Mouse (Mus musculus): ENCODE results near the gene Rpl36al.

GRCm38 (mm10) chr12:69183583-69184308 is at the start of gene Rpl36al, which contains the start of gene Mgat2:
- TF ChIP-seq CTCF (IDR thresholded peaks at IDR 0.05; ENCODE audit: low read depth) (no peak), EP300 (IDR thresholded peaks at IDR 0.05; ENCODE audit: low read depth) (no peak; the same call in 1 of the 2 replicates)
